Mouse (Mus musculus): ENCODE results near the gene Grip1. TPM values are rescaled to one million over a fixed set of nuclear protein-coding genes. Genes with fewer than 3 reads are reported as not detected.

Gene Grip1
- 4.3 TPM in 2 replicates for polyA plus RNA-seq (2021; fragmentation: Nextera tagmentation)
- long read RNA-seq, experiment 1, partial matches to known transcripts, result 4 of 14 reads
- long read RNA-seq, experiment 1, other reads (novel, unspliced or antisense), result 8 of 14 reads
- long read RNA-seq, experiment 2, full-length matches to known transcripts, result 12 of 43 reads
- long read RNA-seq, experiment 2, partial matches to known transcripts, result 12 of 43 reads
- long read RNA-seq, experiment 2, other reads (novel, unspliced or antisense), result 19 of 43 reads

DNA sequence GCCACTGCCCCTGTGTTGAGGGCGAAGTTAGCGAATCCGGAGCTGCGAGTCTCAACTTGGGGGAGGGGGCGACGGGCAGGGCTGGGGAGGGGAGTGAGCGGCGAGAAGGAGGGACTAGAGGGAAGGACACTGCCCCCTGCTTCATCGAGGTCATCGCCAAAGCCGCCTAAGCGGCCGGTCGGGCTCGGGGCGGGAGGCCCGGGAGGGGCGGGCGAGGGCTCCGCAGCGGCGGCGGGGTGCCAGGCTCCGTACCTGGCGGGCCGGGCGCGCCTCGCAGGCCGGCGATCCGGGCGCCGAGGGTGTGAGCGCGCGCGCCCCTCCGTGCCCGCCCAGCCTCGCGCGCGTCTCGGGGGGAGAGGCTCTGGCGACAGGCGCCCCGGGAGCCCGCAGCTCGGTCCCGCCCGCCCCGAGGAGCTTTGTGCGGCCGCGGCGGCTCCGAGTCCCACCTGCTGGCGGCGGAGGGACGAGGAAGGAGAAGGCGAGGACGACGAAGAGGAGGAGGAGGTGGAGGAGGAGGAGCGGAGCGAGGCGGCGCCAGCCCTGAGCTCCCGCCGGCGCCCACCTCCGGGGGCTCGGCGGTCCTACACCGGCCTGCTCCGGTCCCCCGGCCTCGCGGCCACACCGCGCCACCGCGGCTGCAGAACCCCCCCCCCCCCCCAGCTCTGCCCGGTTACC is at the start of gene Grip1:
Grip1 (plus strand) TSS at position 400 of the 675 bp plus-strand sequence.

GRCm38 (mm10) chr10:120112507-120113396 is 659.1 kb downstream of the Grip1 start, which contains the start of gene Helb:
Gene Helb (minus strand): TSS chr10:120112987.

Other genes with a start within 250 kb of the Grip1 start
- gene Cand1, start 213.8 kb upstream of the Grip1 start, polyA plus RNA-seq (2021; fragmentation: Nextera tagmentation), result 14.0 and 16.4 TPM in 2 replicates